Mouse (Mus musculus) kidney, postnatal 25 days (tissue): Measurements from ENCODE around the gene Pard3.

Experiments used
- DNase-seq, 2 experiments: peaks; one replicate each; pipeline ENCODE4 v3.0.0; 2021; ENCODE audit warnings: mixed read lengths in 2 of 2

Gene Pard3

DNA sequence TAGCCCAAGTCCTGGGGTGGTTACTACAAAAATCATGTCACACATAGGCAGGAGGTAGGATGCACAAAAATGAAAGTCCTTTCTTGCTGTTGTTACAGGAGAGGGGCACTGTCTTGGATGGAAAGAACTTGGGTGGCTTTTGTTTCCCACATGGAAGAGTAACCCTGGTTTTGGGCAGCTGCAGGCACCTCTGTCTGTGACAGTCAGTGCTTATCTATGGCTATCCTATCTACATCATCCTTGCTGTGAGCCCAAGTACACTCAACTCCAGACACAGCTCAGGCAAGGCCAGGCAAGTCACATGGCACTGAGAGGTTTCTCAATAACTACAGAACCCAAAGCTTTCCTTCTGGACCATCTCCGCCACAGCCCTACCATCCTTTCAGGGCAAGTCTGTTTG lies 506.8 kb downstream of the Pard3 start:
- DNase-seq = no peak

DNA sequence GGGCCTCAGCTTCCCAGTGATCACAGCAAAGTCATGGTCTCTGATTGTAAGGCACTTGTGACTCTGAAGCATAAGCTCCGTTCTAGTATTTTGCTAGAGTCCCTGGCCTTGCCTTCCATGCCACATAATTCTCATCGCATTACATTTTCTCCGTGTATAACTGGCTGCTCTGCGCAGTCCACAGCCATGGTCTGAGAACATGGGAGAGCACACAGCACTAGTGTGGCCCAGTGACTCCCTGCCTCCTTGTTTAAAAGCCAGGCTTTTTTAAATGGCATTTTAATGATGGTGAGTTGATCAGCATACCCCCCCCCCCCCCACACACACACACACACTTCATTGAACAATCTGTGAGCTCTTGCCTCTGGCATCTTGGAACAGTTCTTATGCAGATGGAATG lies 508.8 kb downstream of the Pard3 start:
- DNase-seq = no peak

DNA sequence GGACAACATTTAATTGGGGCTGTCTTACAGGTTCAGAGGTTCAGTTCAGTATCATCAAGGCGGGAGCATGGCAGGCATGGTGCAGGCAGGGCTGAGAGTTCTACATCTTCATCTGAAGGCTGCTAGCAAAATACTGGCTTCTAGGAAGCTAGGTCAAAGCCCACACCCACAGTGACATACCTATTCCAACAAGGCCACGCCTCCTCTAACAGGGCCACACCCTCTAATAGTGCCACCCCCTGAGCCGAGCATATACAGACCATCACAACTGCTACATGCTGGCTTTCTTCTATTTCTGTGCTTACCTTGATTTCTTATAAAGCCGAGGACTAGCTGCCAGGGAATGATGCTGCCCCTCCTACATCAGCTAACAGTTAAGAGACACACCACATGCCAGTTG lies 513.0 kb downstream of the Pard3 start:
- DNase-seq = no peak

DNA sequence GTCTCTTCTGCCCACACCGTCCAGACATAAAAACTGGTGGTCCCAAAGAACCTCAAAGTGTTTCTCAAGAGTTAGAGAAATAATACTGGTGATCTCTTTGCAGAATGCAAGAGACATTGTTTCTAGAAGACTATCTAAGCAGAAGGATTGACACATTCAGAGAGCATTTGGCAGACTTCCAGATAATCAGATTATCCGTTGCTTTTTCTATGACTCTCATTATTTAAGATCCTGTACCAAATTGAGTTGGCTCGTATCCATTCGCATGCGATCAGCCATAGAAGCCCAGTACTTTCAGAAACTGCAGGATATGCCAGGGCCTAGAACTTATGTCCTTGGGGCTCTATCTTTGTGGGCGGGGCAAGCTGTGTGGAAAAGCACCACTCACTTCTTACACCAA lies 514.0 kb downstream of the Pard3 start:
- no peak for DNase-seq

DNA sequence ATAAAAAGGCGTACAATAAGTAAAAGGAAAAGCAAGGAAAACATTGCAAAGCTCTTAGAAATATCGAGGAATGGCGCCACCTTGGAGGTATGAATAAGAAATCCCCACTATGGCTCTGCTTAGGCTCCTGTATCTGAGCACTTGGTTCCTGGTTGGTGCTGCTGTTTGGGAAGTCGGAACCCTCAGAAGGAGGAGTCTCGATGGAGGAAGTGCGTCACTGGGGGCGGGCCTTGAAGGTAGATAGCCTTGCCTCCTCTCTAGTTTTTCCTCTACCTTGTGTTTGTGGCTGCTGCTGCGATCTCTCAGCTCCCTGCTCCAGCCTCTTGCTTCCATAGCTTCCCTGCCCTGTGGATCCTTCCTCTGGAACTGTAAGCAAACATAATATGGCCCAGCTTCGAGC lies 515.7 kb downstream of the Pard3 start:
- no peak for DNase-seq

DNA sequence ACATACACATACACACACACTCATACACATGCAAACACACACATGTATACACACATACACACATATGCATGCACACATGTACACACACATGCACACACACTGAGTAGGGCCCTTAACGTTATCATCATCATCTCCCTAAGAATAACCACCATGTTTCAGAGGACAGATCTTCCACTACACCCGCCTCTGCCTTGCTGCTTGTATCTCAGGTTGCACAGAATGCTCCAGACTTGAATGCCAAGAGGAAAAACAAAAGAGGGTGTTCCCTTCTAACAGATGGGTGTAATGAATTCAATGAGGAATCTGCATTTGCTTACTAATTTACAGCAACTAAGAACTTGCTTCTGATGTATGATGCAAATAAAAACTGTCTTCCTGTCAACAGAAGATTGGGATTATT lies 519.7 kb downstream of the Pard3 start:
- no peak for DNase-seq

DNA sequence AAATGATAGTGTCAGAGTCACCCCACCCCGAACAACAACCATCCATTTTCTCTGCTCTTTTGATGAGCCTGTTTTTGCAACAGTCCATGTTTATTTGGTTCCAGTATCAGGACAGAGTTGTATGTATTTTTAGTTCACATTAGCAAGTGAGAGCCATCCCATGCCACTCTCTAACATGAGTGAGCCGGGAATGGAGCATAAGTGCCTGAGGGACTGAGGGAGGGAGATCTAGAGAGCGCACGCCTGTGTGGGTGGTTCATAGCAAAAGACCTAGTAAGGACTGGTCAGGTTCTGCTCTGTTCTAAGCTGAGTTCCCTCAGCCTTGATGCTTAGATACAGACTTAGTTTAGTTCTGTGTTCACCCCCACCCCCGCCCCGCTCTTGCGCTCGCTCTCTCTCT lies 521.9 kb downstream of the Pard3 start:
- no peak for DNase-seq

DNA sequence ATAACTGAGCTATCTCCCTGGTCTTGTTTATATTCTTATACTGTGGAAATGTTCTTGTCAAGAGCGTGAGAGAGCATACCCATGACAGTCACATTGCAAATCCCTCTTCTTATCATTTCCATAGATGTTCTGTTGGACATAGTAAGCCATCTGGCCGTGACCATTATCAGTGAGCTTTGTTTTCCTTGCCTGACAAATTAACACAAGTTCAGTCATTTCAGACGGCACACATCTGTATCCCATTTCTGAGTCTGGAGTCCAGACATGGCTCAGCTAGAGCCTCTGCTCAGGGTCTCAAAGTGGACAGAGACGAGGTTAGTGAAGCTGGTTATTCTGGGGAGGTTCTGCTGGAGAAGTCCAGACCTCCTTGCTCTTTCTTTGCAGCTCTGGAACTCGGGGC lies 523.0 kb downstream of the Pard3 start:
- no peak for DNase-seq

DNA sequence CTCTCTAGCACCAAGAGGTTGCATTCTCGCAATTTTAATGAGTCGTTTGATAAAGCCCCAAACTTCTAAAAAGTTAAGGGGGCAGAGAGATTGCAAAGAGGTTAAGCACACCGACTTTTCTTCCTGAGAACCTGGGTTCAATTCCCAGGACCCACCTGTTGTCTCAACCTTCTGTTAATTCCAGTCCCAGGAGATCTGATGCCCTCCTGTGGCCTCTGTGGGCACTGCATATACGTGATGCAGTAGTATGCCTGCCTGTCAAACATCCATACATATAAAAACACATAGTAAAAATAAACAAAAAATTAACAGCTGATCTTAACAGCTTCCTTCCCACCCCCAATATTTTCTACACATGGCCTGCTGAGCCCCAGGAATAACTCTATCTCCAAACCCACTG lies 524.6 kb downstream of the Pard3 start:
- DNase-seq = peak; percentile 55 to 67

DNA sequence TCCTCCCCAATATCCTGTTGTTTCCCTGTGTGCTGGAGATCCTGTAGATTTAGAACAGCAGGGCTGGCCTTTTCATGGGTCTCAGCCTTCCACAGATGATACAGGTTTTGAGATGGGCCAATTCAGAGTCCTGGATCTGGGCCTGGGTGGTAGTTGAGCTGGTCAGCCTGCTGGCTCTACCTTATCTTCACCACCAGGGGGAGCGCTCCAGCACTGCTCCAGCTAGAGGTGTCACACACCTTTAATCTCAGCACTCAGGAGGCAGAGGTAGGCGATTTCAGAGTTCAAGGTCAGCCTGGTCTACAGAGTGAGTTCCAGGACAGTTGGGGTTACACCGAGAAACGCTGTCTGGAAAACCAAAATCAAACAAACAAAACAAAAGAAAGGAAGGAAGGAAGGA lies 525.6 kb downstream of the Pard3 start:
- DNase-seq = peak; percentile 73 to 75

DNA sequence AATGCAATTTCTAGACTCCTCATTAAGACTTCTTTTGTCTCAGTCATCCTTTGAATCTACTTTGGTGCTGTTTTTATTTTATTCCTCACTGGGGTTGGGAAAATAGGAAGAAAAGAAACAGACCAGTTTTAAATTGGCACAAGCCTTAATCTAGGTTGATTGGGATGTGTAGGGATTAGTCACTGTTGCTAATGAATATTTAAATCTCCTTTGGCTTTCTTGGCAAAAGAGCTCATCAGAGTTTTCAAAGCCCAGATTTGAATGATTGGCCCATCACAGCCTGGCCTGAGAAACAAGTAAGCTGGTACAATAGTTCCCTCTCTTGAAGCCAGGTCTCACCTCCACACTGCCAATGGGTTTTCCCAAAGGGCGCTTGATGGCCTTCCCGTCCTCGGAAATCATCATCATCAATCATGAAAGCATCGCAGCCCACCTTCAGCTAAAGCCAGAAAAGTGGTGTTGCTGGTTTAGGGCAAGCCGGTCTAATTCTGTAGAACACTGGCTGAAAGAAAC lies 527.0 kb downstream of the Pard3 start:
- DNase-seq = no peak

DNA sequence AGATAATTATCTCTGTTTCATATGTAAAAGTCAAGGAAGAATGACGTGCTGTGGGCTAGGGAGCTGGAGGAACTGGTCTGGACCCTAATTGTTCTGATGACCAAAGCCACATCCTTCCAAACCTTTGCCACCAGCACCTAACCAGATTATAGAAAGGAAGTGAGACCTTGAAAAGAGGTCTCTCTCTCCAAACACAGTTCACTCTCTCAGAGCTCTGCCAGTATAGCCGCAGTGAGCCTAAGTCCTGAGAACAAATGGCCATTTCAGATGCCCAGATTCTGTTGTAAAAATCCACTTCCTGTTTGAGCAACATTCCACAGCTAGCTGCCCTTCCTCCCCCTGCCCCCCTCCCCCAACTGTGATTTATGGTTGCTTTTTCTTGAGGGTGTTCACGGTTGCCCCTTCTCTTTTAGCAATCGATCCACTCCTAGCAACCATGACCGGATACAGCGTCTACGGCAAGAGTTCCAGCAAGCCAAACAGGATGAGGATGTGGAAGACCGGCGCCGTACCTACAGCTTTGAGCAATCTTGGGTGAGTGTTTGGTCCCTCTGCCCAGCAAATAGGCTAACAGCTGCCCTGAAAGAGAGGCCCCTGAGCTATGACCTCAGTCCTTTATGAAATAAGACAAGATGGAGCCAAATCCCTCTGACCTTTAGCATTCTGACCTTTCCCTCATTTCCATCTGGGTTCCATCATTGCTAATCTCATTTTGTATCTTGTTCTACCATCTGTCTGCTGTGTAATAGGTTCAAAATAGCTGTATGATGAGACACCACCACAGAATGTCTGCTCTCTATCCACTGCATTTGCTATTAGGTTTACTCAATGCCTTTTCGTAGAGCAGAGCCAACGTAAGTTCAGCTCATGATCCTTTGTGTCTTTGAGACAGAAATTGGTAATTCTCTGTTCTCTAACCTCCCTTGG lies 529.2 kb downstream of the Pard3 start:
- no peak for DNase-seq

DNA sequence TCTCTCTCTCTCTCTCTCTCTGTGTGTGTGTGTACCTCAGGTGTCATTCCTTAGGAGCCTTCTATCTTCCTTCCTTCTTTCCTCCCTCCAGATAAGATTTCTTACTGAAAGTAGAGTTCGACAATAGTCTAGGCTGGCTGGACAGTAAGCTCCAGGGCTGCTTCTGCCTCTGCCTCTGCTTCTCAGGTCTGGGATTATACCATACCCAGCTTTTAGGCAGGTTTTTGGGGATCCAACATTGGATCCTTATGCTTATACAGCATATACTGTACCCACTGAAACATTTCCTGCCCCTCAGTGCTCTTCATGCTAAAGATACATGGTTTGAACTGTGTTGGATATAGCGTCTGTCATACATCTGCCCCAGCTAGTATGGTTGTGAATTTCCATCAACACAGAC lies 536.9 kb downstream of the Pard3 start:
- no peak for DNase-seq

DNA sequence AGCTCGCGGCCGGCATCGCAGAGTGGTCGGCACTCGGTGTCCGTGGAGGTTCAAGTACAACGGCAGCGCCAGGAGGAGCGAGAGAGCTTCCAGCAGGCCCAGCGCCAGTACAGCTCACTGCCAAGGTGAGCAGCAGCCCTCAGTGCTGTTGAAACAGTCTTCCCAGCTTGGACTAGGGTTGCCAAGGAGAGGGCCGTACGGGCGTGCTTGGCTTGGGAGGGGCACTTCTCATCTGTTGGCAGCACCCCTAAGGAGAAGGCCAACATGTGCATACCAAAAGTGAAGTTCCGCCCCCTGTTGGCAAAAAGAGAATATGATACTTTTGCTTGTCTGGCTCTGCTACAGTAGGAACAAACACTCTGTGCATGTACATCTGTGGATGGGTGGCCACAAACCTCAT lies 539.4 kb downstream of the Pard3 start:
- no peak for DNase-seq

DNA sequence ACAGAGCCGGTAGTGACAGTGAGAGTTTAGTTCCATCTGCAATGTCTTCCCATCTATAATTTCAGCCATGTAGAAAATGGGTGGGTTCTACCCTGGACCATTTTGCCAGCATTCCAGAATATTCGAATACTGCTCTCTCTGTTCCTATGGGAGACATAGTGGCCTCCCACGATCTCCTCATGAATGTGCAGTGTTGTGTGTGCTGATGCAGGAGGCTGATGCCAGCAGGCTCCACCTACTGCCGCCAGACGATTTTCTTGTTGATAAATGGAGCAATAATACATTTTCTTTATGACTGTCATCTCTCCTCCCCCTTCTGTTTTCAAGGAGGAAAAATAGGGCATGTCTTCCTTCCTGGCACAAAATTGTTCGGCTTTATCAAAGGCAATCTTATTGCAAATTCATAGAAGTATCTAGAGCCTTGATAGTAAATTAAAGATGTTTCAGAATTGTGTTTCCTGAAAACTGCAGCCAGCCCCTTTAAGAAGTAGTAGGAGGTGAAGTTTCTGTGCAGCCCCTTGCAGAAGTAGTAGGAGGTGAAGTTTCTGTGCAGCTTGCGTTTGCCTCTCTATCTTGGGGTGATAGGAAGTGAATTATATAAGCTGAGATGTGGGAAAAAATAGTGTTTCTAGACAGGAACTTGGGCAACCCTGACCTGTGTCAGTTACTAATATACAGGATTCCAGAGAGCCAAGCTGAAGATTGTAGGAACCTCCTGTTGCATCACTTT lies 545.0 kb downstream of the Pard3 start:
- DNase-seq = no peak

DNA sequence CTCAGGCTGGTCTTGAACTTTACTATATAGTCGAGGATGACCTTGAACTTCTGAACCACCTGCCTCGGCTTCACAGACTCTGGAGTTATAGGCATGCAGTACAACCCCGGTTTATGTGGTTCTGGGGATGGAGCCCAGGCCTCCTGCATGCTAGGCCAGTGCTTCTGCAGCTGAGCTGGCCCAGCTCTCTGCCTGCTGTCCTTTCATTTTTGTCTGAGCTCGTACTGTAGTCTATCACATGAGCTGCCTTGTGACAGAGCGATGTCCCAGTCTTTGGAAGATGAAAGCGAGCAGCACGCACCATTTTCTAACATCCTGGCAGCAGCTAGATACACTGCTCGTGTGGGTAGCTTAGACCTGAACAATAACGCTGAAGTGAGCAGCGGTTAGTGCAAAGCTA lies 545.6 kb downstream of the Pard3 start:
- DNase-seq = no peak

DNA sequence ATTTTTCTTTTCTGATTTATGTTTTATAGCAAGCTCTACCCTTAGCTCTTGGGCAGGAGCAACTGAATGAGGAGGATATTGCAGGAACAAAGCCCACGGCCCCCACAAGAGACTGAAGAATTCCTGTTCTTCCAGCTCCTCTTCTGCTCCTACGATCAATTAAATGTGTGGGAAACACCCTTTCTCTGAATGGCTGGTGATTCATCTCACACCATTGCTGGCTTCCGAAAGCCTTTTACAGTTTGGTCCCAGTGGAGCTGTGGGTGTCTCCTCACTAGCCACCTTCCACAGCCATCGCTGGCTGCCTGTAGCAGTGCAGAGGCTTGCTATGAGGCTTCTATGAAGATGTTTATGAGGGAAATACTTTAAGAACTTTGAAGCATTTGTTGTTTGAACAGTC lies 550.5 kb downstream of the Pard3 start:
- no peak for DNase-seq

DNA sequence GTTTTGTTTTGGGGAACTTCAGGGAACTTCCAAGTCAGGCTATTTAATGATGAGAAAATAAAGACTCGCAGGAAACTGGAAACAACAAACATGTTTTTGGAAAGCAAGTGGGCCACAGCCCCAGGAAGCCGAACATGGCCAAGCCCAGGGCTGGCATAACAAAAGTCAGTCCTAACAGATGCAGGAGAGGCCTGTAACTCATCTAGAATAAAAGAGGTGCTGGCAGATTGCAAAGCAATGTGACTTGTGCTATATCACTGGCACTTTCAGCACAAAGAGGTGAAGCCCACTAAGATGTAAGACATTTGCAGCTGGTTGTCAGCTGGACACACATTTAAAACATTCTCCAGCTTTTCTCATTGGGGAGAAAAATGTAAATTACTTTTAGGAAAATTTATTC lies 553.0 kb downstream of the Pard3 start:
- DNase-seq = no peak

DNA sequence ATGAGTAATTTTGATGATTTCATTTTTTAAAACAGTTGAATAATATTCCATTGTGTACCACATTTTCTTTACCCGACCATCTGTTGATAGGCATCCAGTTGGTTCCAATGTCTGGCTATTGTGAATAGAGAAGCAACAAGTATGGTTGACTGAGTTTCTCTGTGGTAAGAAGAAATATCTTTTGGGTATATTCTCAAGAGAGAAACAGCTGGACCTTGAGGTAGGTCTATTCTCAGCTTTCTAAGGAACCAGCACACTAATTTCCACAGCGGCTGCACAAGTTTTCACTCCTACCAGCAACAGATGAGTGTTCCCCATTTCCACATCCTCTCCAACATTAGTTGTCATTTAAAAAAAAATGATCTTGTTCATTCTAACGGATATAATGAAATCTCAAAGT lies 558.4 kb downstream of the Pard3 start:
- DNase-seq = no peak

DNA sequence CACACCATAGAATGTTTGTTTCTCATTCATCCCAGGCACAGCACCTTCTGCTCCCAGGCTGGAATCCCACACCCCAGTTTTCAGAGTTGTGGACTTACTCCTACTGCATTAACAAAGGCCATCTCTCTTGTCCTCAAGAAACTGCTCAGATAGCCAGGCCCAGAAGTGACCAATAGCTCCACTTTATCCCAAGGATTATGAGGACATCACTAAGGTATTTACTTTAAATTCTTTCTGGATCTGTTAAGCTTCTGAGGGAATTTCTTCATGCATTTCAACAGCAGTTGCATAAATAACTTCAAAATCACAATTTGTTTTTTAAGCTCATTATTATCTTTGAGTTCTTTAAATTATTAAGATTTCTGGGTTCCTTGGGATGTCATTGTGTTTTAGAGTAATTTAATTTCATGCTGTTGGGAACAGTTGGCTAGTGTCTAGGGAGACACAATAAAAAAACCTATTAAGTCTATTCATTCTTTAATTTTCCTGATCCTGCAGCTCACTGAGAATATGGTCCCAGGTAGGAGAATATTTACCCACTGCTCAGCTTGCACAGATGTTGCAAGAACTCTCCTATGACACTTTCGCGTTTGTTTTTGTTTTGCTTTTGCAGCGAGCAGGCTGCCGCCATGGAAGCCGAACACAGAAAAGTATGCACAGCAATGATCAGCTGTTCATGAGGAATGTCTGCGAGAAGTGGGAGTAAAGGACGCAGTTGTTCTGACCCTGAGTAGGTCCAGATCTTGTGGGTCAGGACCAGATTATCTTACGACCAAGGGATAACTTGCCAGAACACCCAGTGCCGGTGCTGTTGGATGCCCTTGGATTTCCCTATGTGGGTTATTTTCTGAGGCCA lies 574.8 kb downstream of the Pard3 start:
- DNase-seq = no peak

DNA sequence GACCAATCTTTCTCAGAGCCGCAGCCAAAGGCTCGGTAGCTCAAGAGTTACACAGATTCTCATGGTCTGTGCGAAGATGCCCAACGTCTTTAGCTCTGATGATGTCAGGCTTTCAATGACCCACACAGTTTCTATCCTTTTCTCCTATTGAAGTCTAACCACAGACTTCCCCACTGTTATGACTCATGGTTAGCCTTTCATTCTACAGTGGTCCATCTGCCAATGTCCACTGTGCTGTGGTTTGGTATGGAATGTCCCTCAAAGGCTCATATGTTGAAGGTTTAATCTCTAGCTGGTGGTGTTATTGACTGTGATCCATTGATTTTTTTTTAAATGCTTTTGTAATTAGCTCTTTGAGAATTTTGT lies 575.4 kb downstream of the Pard3 start:
- DNase-seq = no peak

DNA sequence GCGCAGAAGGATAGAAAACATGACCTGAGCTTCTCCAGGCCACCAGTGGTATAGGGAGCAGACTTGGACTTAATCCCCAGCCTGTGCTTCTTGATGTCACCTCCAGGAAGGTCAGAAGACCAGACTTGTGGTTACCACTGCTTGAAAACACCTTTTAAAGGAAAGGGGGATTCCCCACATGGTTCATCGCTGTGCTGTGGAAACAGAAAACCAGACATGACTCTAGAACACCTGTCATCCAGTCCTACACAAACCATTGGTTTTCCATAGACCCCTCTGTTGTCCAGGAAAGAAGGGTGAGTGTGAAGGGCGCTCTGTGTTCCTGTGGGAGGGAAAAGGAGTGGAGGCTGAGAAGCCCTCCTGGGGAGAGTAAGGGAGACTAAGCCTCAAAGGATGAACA lies 591.9 kb downstream of the Pard3 start:
- no peak for DNase-seq
